9 mouse cellular contexts compared by ENCODE assay signal in genomic region chr2:142335103-142335999, GRCm38 (mm10).
DNase-seq lines count a peak whose midpoint lies in the region; ATAC-seq and TF ChIP-seq lines count a peak whose summit lies in the region.
"Had no signal": no experiment of that assay in that cellular context is flagged by ENCODE, and none has a peak within 500 bp of the region (broad histone marks: within the 10 kb centered on the region; RNA-seq: fewer than 3 reads in every experiment).

No protein-coding gene starts in this region.

- no peak overlapping the region for H3K4me2 ChIP-seq in forebrain, embryonic 16.5 days (ENCODE audit: low read length)
- H3K4me2 ChIP-seq in midbrain, embryonic 13.5 days (replicated peaks), result peak overlapping the region; percentile 38
- H3K4me2 ChIP-seq in heart, embryonic 11.5 days, result no peak overlapping the region
- H3K4me2 ChIP-seq in lung, postnatal 0 days (replicated peaks; ENCODE audit: low read depth, low read length), result no peak overlapping the region

- H3K4me3 ChIP-seq in forebrain, embryonic 16.5 days (replicated peaks; ENCODE audit: low read length), result no peak overlapping the region
- H3K4me3 ChIP-seq in midbrain, embryonic 13.5 days (replicated peaks), result no peak overlapping the region
- H3K4me3 ChIP-seq in heart, embryonic 11.5 days (ENCODE audit: low read depth, low read length), result no peak overlapping the region
- H3K4me3 ChIP-seq in lung, postnatal 0 days (ENCODE audit: low read depth, low read length), result no peak overlapping the region

- H3K36me3 ChIP-seq in forebrain, embryonic 16.5 days (ENCODE audit: control insufficient read depth, insufficient read depth), result no peaks in the 10 kb centered on the region
- no peaks in the 10 kb centered on the region for H3K36me3 ChIP-seq in midbrain, embryonic 13.5 days
- no peaks in the 10 kb centered on the region for H3K36me3 ChIP-seq in heart, embryonic 11.5 days (ENCODE audit: control insufficient read depth, insufficient read depth, low read length)
- H3K36me3 ChIP-seq in lung, postnatal 0 days (ENCODE audit: insufficient read depth, low read length), result no peaks in the 10 kb centered on the region

- peak; percentile 4 for DNase-seq in R1 (ENCODE audit: low read depth, low spot score)
- DNase-seq in embryo, embryonic 10.5 days (ENCODE audit: low spot score), result peak; percentile 44
- no peak for DNase-seq in cerebellum, adult 9-11 months
- no peak for DNase-seq in right cerebral cortex, postnatal 36 days (ENCODE audit: low spot score in 2 of 2)
- DNase-seq in lung, postnatal 0 days (ENCODE audit: low spot score), result no peak
- DNase-seq: lung, postnatal 36 days had no signal

- H3K27ac ChIP-seq in forebrain, embryonic 16.5 days (ENCODE audit: low read length), result peak overlapping the region; percentile 74
- H3K27ac ChIP-seq in midbrain, embryonic 13.5 days, result peak overlapping the region; percentile 77
- H3K27ac ChIP-seq in heart, embryonic 11.5 days (ENCODE audit: low read depth, low read length), result no peak overlapping the region
- no peak overlapping the region for H3K27ac ChIP-seq in lung, postnatal 0 days (ENCODE audit: low read length)

- no peak for TF ChIP-seq EP300 in lung, postnatal 0 days (IDR thresholded peaks at IDR 0.05)

- no peaks in the 10 kb centered on the region for H3K9me3 ChIP-seq in forebrain, embryonic 16.5 days (ENCODE audit: control insufficient read depth, low read length)
- H3K9me3 ChIP-seq in midbrain, embryonic 13.5 days, result no peaks in the 10 kb centered on the region
- H3K9me3 ChIP-seq in heart, embryonic 11.5 days (replicated peaks; ENCODE audit: control insufficient read depth, low read length), result no peaks in the 10 kb centered on the region
- H3K9me3 ChIP-seq in lung, postnatal 0 days (ENCODE audit: low read length), result no peaks in the 10 kb centered on the region

- peaks cover 19% of the 10 kb centered on the region for H3K4me1 ChIP-seq in forebrain, embryonic 16.5 days (replicated peaks; ENCODE audit: control insufficient read depth, insufficient read depth, low read length)
- H3K4me1 ChIP-seq in midbrain, embryonic 13.5 days (replicated peaks), result peaks cover 25% of the 10 kb centered on the region
- H3K4me1 ChIP-seq in heart, embryonic 11.5 days (ENCODE audit: control insufficient read depth, insufficient read depth, low read length), result no peaks in the 10 kb centered on the region
- H3K4me1 ChIP-seq in lung, postnatal 0 days (ENCODE audit: insufficient read depth, low read depth, low read length), result no peaks in the 10 kb centered on the region

- WGBS in forebrain, embryonic 16.5 days, result 4% methylated on average over 10 of the region's 10 CpGs
- WGBS in midbrain, embryonic 13.5 days, result 9% methylated on average over 10 of the region's 10 CpGs
- WGBS in heart, embryonic 11.5 days (ENCODE audit: insufficient replicate concordance), result 56% methylated on average over 10 of the region's 10 CpGs
- WGBS in lung, postnatal 0 days, result 63% methylated on average over 10 of the region's 10 CpGs

- no peak overlapping the region for H3K9ac ChIP-seq in forebrain, embryonic 16.5 days (replicated peaks; ENCODE audit: low read depth, low read length)
- H3K9ac ChIP-seq in midbrain, embryonic 13.5 days (replicated peaks), result no peak overlapping the region
- H3K9ac ChIP-seq in heart, embryonic 11.5 days (ENCODE audit: low read depth, low read length), result no peak overlapping the region
- H3K9ac ChIP-seq in lung, postnatal 0 days (replicated peaks; ENCODE audit: low read depth), result no peak overlapping the region

- peak; percentile 82 for ATAC-seq in forebrain, embryonic 16.5 days
- ATAC-seq in midbrain, embryonic 13.5 days, result peak; percentile 81
- no peak for ATAC-seq in heart, embryonic 11.5 days (replicated peaks; ENCODE audit: insufficient number of reproducible peaks, low FRiP score, low TSS enrichment)
- no peak for ATAC-seq in lung, postnatal 0 days

- TF ChIP-seq CTCF in lung, postnatal 0 days (IDR thresholded peaks at IDR 0.05), result no peak

- H3K27me3 ChIP-seq in forebrain, embryonic 16.5 days (replicated peaks; ENCODE audit: control insufficient read depth, insufficient read depth, low read length), result no peaks in the 10 kb centered on the region; the same call in 1 of the 2 replicates
- H3K27me3 ChIP-seq in midbrain, embryonic 13.5 days, result 0 out of 2 replicates have a peak, but pooled peaks cover 4% of the 10 kb centered on the region
- H3K27me3 ChIP-seq in heart, embryonic 11.5 days (ENCODE audit: control insufficient read depth, insufficient read depth, low read length), result no peaks in the 10 kb centered on the region
- H3K27me3 ChIP-seq in lung, postnatal 0 days (replicated peaks; ENCODE audit: insufficient read depth, low read length), result no peaks in the 10 kb centered on the region

Comparison
In these comparisons a context has a peak if more than half of its experiments do, and no peak if none do; other contexts are left out.
1. DNase-seq: peak in R1 (single experiment) and embryo, embryonic 10.5 days (single experiment); none in cerebellum, adult 9-11 months (single experiment), right cerebral cortex, postnatal 36 days (0 of 2) and lung, postnatal 0 days (single experiment).
2. ATAC-seq: peak in forebrain, embryonic 16.5 days (single experiment) and midbrain, embryonic 13.5 days (single experiment); none in heart, embryonic 11.5 days (single experiment) and lung, postnatal 0 days (single experiment).
3. H3K27ac ChIP-seq: peak in forebrain, embryonic 16.5 days (single experiment) and midbrain, embryonic 13.5 days (single experiment); none in heart, embryonic 11.5 days (single experiment) and lung, postnatal 0 days (single experiment).